Comparison of ENCODE assay signal across 10 mouse cellular contexts in the genomic region with DNA sequence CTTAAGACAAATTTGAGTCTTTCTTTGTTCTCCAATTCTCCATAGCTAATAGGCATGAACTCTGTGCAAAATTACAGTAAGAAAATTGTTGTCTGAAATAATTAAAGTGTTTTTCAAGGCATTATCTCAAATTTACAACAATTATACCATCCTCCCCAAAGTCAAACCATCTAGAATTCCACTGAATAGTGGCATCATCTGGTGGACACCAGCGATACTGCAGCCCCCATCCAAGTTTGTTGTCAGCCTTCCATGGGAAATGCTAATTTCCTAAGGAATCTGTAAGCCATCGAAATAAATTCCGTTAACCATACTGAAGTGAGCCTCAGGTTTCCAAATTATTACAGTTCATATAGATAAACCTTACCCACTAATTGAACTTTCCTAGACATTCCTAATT.
A peak's percentile ranks its signal among the peaks of the same experiment; 100 is the strongest.
DNase-seq lines count a peak whose midpoint lies in the region; ATAC-seq and TF ChIP-seq lines count a peak whose summit lies in the region.
"Had no signal": no experiment of that assay in that cellular context is flagged by ENCODE, and none has a peak within 500 bp of the region (broad histone marks: within the 10 kb centered on the region; RNA-seq: fewer than 3 reads in every experiment).

No protein-coding gene starts in this region.

- H3K36me3 ChIP-seq in limb, embryonic 10.5 days = no peaks in the 10 kb centered on the region
- H3K36me3 ChIP-seq: heart, embryonic 10.5 days; midbrain, embryonic 12.5 days had no signal

- H3K4me3 ChIP-seq in layer of hippocampus, adult 2 months = no peak overlapping the region
- no peak overlapping the region for H3K4me3 ChIP-seq in limb, embryonic 10.5 days
- H3K4me3 ChIP-seq: heart, embryonic 10.5 days; midbrain, embryonic 12.5 days had no signal

- H3K9me3 ChIP-seq in limb, embryonic 10.5 days (replicated peaks) = no peaks in the 10 kb centered on the region
- H3K9me3 ChIP-seq: heart, embryonic 10.5 days; midbrain, embryonic 12.5 days had no signal

- DNase-seq in cerebellum, adult 8-10 months = peak; percentile 20
- peak in 1 of 2 experiments; percentile 61 for DNase-seq in layer of hippocampus, adult 2 months (ENCODE audit: low spot score in 2 of 2)
- no peak for DNase-seq in layer of hippocampus, adult 9-10 months (ENCODE audit: low spot score)
- peak; percentile 76 to 81 for DNase-seq in cerebellum, postnatal 10 days
- DNase-seq in lung, postnatal 14 days = peak; percentile 43
- DNase-seq in limb, embryonic 10.5 days (ENCODE audit: low spot score) = no peak

- no peak for ATAC-seq in cerebellum, adult (ENCODE audit: insufficient number of reproducible peaks, low FRiP score, low TSS enrichment)
- no peak for ATAC-seq in inflammation-experienced regulatory T-cells, adult 6 months

- peaks cover 14% of the 10 kb centered on the region for H3K4me1 ChIP-seq in limb, embryonic 10.5 days

- no peaks in the 10 kb centered on the region for H3K27me3 ChIP-seq in limb, embryonic 10.5 days (ENCODE audit: low read depth, poor library complexity, severe bottlenecking)

- 51% methylated on average over 3 of the region's 3 CpGs for WGBS in limb, embryonic 10.5 days

- H3K27ac ChIP-seq in layer of hippocampus, adult 2 months = peak overlapping the region; percentile 74
- no peak overlapping the region for H3K27ac ChIP-seq in limb, embryonic 10.5 days
- H3K27ac ChIP-seq: heart, embryonic 10.5 days; midbrain, embryonic 12.5 days had no signal

- TF ChIP-seq CTCF in layer of hippocampus, adult 2 months (conservative IDR thresholded peaks at IDR 0.05) = peak; percentile 100

Comparison
In these comparisons a context has a peak if more than half of its experiments do, and no peak if none do; other contexts are left out.
1. DNase-seq: peak in cerebellum, adult 8-10 months (single experiment), cerebellum, postnatal 10 days (2 of 2) and lung, postnatal 14 days (single experiment); none in layer of hippocampus, adult 9-10 months (single experiment) and limb, embryonic 10.5 days (single experiment).